Mouse (Mus musculus) heart, embryonic 11.5 days (tissue): ENCODE results near the gene Hist1h2bl. TPM values are rescaled to one million over a fixed set of nuclear protein-coding genes. Genes with fewer than 3 reads are reported as not detected.
"Not testable (repeated sequence)": the region's sequence is repeated elsewhere in the genome, so short reads cannot be mapped to it uniquely, and the experiment has no call there.

Experiments used
- ATAC-seq: fragments of 200-750 bp; cut with Nextera tagmentation; replicated peaks from 2 replicates; pipeline ENCODE4 v1.8.0; 2017; ENCODE audit warnings: moderate library complexity; ENCODE audit not compliant: insufficient number of reproducible peaks, low FRiP score, low TSS enrichment
- H3K27ac ChIP-seq: fragments of 300-500 bp; sonication (generic); 2 replicates; pipeline ENCODE4 v1.5.1; 2014; ENCODE audit warnings: mild to moderate bottlenecking, low read depth, low read length
- H3K27me3 ChIP-seq: fragments of 300-500 bp; sonication (generic); 2 replicates; pipeline ENCODE4 v1.6.1; 2014; ENCODE audit warnings: mild to moderate bottlenecking, low read length, mixed read lengths; ENCODE audit not compliant: control insufficient read depth, insufficient read depth
- H3K36me3 ChIP-seq: fragments of 300-500 bp; sonication (generic); 2 replicates; pipeline ENCODE4 v1.6.1; 2014; ENCODE audit warnings: mild to moderate bottlenecking, low read length, moderate library complexity, mixed read lengths; ENCODE audit not compliant: control insufficient read depth, insufficient read depth
- H3K4me1 ChIP-seq: fragments of 300-500 bp; sonication (generic); 2 replicates; pipeline ENCODE4 v1.6.1; 2014; ENCODE audit warnings: low read length; ENCODE audit not compliant: control insufficient read depth, insufficient read depth
- H3K4me2 ChIP-seq: fragments of 300-500 bp; sonication (generic); 2 replicates; pipeline ENCODE4 v1.6.1; 2014; ENCODE audit warnings: mild to moderate bottlenecking, moderate library complexity
- H3K4me3 ChIP-seq: fragments of 300-500 bp; sonication (generic); 2 replicates; pipeline ENCODE4 v1.5.1; 2014; ENCODE audit warnings: low read depth, low read length
- H3K9ac ChIP-seq: fragments of 300-500 bp; sonication (generic); 2 replicates; pipeline ENCODE4 v1.6.1; 2014; ENCODE audit warnings: mild to moderate bottlenecking, low read depth, low read length, moderate library complexity
- H3K9me3 ChIP-seq: fragments of 300-500 bp; sonication (generic); replicated peaks from 2 replicates; pipeline ENCODE4 v1.6.1; 2016; ENCODE audit warnings: low read length; ENCODE audit not compliant: control insufficient read depth
- WGBS: fragments of 180-500 bp; shearing (Covaris S2); extraction: QIAGEN DNeasy Blood & Tissue Kit; methylation state at CpG from one replicate; pipeline ENCODE4 v1.1.7; 2014; ENCODE audit not compliant: insufficient replicate concordance; 5-methylcytosine and 5-hydroxymethylcytosine counted together
- polyA plus RNA-seq: library from polyadenylated mRNA; unstranded; fragments of >200 nt; fragmentation: Nextera tagmentation; extraction: Ambion mirVana; gene quantifications from 2 replicates; pipeline ENCODE4 v1.2.1, GENCODE M21; 2014

Gene Hist1h2bl
- not detected in 2 replicates for polyA plus RNA-seq

- H3K4me2 ChIP-seq, result peak within 1 kb of the TSS; percentile 87
- peak; percentile 90 for ATAC-seq
- peak within 1 kb of the TSS; percentile 85 for H3K9ac ChIP-seq
- WGBS, result 0% methylated on average over 27 of the region's 50 CpGs
- H3K4me1 ChIP-seq, result peaks cover 11% of the 10 kb centered on the region
- not testable (repeated sequence) for H3K36me3 ChIP-seq, H3K9me3 ChIP-seq, H3K27me3 ChIP-seq
- peak within 1 kb of the TSS; percentile 49 for H3K4me3 ChIP-seq
- H3K27ac ChIP-seq, result peak within 1 kb of the TSS; percentile 96
These were observed at the start of gene Hist1h2bl, which contains the start of gene Hist1h2ai for GRCm38 (mm10) chr13:21715864-21716539. Gene Hist1h2bl (minus strand): TSS chr13:21716143. Gene Hist1h2ai (plus strand): TSS chr13:21716422.

DNA sequence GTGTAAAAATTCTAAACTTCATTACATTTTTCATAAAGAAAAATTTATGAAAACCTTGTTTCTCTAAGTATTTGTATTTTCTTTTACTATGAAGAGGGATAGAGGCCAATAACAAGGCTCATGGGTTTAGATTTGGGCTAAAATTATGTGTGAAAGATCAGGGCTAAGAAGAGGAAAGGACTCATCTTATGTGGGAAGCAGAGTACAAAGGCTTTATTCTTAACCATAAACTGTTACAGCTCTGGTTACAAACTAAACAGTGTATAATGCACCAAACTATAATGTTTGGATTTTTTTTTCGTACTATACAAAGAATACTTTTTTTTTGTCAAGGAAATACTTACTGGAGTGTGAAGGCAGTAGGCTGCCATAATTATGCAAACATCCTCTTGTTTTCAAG lies 39.8 kb upstream of the Hist1h2bl start:
- no peak overlapping the region for H3K4me3 ChIP-seq
- 74% methylated on average over 1 of the region's 1 CpGs for WGBS
- no peaks in the 10 kb centered on the region for H3K36me3 ChIP-seq
- H3K27ac ChIP-seq, result peak overlapping the region; percentile 29; the same call in 1 of the 2 replicates
- no peaks in the 10 kb centered on the region for H3K9me3 ChIP-seq
- no peaks in the 10 kb centered on the region for H3K27me3 ChIP-seq
- no peak for ATAC-seq
- peaks cover 10% of the 10 kb centered on the region for H3K4me1 ChIP-seq
- H3K9ac ChIP-seq, result no peak overlapping the region
- H3K4me2 ChIP-seq, result peak overlapping the region; percentile 52

- H3K9me3 ChIP-seq, H3K36me3 ChIP-seq, H3K27me3 ChIP-seq: not testable (repeated sequence)
- ATAC-seq, result peak; percentile 4; the same call in 1 of the 2 replicates
- H3K4me2 ChIP-seq, result peak overlapping the region; percentile 71
- WGBS, result under 1% methylated on average over 21 of the region's 26 CpGs
- H3K4me1 ChIP-seq, result peaks cover 12% of the 10 kb centered on the region
- H3K4me3 ChIP-seq, result peak overlapping the region; percentile 49
- H3K9ac ChIP-seq, result peak overlapping the region; percentile 76
- H3K27ac ChIP-seq, result peak overlapping the region; percentile 90
These were observed 38.5 kb upstream of the Hist1h2bl start for GRCm38 (mm10) chr13:21754294-21755001.

GRCm38 (mm10) chr13:21753524-21754285 lies 37.8 kb upstream of the Hist1h2bl start, which contains the start of the genes Hist1h2ak and Hist1h2bn:
Gene Hist1h2ak (minus strand): TSS chr13:21753827.
Gene Hist1h2bn (plus strand): TSS chr13:21754123.
- not testable (repeated sequence) for H3K36me3 ChIP-seq, H3K9me3 ChIP-seq, H3K27me3 ChIP-seq
- peak; percentile 88 for ATAC-seq
- 0% methylated on average over 36 of the region's 50 CpGs for WGBS
- H3K27ac ChIP-seq, result peak within 1 kb of the TSS; percentile 90
- peak within 1 kb of the TSS; percentile 49 for H3K4me3 ChIP-seq
- peak within 1 kb of the TSS; percentile 71 for H3K4me2 ChIP-seq
- peak within 1 kb of the TSS; percentile 76 for H3K9ac ChIP-seq
- peaks cover 13% of the 10 kb centered on the region for H3K4me1 ChIP-seq

DNA sequence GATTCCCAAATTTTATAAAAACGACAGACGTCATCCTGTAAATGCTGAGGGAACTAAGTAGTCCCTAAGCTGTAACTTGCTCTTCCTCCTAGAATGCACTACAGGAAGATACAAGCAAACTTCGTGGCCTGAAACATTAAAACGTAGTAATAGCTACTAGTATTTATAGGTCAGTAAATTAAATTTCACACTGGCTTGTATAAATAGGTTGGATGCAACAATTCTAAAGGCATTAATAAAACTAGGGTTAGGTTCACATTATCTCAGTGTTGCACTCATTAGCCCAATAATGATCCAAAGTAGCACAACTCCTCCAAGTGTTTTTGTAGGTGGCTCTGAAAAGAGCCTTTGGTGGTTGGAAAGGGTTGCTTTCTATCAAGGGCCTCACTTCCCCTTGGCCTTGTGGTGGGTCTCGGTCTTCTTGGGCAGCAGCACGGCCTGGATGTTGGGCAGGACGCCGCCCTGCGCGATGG lies 37.1 kb upstream of the Hist1h2bl start:
- Histone ChIP-seq H3K27me3 (no peaks in the 10 kb centered on the region), H3K4me3 (peak overlapping the region; percentile 42), H3K27ac (peak overlapping the region; percentile 85), H3K36me3 (no peaks in the 10 kb centered on the region), H3K9ac (peak overlapping the region; percentile 65), H3K4me2 (peak overlapping the region; percentile 62), H3K4me1 (peaks cover 13% of the 10 kb centered on the region), H3K9me3 (no peaks in the 10 kb centered on the region)
- 4% methylated on average over 10 of the region's 10 CpGs for WGBS
- ATAC-seq, result no peak; the same call in 1 of the 2 replicates

DNA sequence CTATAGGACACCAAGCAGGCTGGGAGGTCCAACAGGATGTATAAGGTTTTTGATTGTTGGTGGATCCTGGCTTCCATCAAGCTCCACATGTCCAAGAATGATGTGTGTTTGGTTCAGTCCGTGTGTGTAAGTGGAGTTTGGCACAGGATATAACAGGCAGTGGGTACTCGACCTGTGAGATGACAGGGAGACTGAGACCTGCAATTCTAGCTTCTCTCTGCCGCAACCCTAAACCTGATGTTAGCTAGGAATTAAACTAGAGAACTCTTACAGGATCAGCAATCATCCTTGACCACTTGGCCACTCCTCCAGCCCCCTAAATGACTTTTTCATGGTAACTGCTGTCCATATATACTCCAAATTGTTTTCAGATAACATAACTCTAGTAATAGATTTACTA lies 36.4 kb upstream of the Hist1h2bl start:
- no peaks in the 10 kb centered on the region for H3K36me3 ChIP-seq
- 43% methylated on average over 3 of the region's 3 CpGs for WGBS
- H3K27ac ChIP-seq, result peak overlapping the region; percentile 85
- H3K4me2 ChIP-seq, result peak overlapping the region; percentile 62
- H3K4me1 ChIP-seq, result peaks cover 13% of the 10 kb centered on the region
- no peaks in the 10 kb centered on the region for H3K9me3 ChIP-seq
- H3K4me3 ChIP-seq, result no peak overlapping the region
- no peak overlapping the region for H3K9ac ChIP-seq
- H3K27me3 ChIP-seq, result no peaks in the 10 kb centered on the region
- ATAC-seq, result no peak

DNA sequence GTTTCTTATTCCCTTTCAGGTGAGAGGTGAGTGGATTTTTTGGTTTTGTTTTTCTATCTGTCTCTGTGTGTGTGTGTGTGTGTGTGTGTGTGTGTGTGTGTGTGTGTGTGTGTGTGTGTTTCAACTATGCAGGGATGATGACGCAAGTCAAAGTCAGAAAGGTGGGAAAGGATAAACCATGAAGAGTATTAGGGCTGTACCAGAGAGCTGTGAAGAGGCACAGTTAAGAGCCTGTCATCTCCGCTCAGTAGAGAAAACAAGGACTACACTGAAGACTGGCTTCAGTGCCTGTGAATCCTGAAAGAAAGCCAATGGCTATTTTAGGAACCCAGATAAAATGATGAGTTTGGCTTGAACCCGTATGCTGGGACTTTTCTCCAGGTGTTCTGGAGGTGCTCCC lies 35.9 kb upstream of the Hist1h2bl start:
- 39% methylated on average over 3 of the region's 3 CpGs for WGBS
- H3K4me3 ChIP-seq, result no peak overlapping the region
- H3K27me3 ChIP-seq, result no peaks in the 10 kb centered on the region
- peak overlapping the region; percentile 62; the same call in 1 of the 2 replicates for H3K4me2 ChIP-seq
- no peak for ATAC-seq
- H3K4me1 ChIP-seq, result peaks cover 13% of the 10 kb centered on the region
- H3K9ac ChIP-seq, result peak overlapping the region; percentile 22; the same call in 1 of the 2 replicates
- H3K27ac ChIP-seq, result peak overlapping the region; percentile 85
- no peaks in the 10 kb centered on the region for H3K9me3 ChIP-seq
- no peaks in the 10 kb centered on the region for H3K36me3 ChIP-seq

GRCm38 (mm10) chr13:21751417-21751816 lies 35.5 kb upstream of the Hist1h2bl start:
- no peak overlapping the region for H3K4me2 ChIP-seq

More at GRCm38 (mm10) chr13:21751417-21751816, 35.5 kb upstream of the Hist1h2bl start:
- H3K27ac ChIP-seq, result peak overlapping the region; percentile 85; the same call in 1 of the 2 replicates
- ATAC-seq, result no peak
- H3K9ac ChIP-seq, result no peak overlapping the region; the same call in 1 of the 2 replicates
- no peaks in the 10 kb centered on the region for H3K36me3 ChIP-seq
- no peaks in the 10 kb centered on the region for H3K9me3 ChIP-seq
- H3K4me3 ChIP-seq, result no peak overlapping the region
- H3K27me3 ChIP-seq, result no peaks in the 10 kb centered on the region
- H3K4me1 ChIP-seq, result peaks cover 13% of the 10 kb centered on the region
